Mouse (Mus musculus) left cerebral cortex, adult 11 months (tissue): Measurements from ENCODE around the gene 2810004N23Rik.

Experiments
- DNase-seq: peaks from one replicate; pipeline ENCODE4 v3.0.0; 2022; ENCODE audit warnings: low spot score

The 2810004N23Rik gene

DNA sequence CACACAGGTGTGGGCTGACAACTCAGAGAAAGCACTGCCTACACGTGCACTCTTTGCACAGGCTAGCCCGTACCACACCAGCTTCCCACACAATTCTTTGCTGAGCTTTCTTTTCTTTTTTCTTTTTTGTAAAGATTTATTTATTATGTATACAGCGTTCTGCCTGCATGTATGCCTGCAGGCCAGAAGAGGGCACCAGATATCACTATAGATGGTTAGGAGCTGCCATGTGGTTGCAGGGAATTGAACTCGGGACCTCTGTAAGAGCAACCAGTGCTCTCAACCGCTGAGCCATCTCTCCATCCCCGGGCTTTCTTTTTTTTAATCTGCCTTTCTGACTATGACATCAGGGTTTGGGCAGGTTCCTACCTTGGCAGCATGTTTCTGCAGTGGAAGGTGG is 39.4 kb downstream of the 2810004N23Rik start:
- DNase-seq: no peak

GRCm38 (mm10) chr8:124820125-124820524 is 42.8 kb downstream of the 2810004N23Rik start:
- no peak for DNase-seq

GRCm38 (mm10) chr8:124819612-124820115 is 43.3 kb downstream of the 2810004N23Rik start:
- DNase-seq: no peak

GRCm38 (mm10) chr8:124817361-124817760 is 45.6 kb downstream of the 2810004N23Rik start:
- no peak for DNase-seq

- DNase-seq: no peak
Observed at GRCm38 (mm10) chr8:124816866-124817265, 46.1 kb downstream of the 2810004N23Rik start.

DNA sequence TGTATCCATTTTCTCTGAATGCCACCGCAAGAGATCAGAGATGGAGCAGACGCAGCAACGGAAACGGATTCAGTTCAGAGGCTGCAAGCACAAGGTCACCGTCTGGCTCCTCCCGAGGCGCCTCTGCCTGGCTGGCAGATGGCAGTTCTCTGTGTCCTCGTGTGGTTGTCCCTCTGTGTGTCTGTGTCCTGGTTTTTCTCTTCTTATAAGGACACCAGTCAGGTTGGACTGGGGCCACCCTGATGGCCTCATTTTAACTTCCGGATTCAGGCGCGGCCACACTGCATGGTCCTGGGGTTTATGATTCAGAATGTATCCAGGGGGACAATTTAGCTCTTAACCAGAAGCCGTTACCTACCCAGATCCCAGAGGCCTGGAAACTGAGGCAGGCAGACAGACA is 47.0 kb downstream of the 2810004N23Rik start:
- DNase-seq: no peak

DNA sequence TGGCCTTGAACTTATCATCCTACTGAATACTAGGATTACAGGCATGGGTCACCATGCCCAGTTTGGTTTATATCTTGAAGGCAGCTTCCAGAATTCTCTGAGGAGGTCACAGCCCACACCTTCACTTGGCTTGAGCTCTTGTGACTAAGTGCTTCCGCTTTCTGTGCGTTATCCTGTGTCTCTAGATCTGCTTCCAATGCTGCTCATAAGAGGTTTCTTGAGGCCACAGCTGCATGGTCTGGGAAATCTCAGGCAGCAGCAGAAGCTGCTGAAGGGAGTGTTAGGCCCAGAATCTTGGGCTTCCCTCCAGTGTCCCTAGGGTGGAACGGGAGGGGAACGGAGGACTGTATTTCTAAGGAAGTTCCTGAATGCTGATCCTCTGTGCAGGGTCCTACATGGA is 49.6 kb downstream of the 2810004N23Rik start:
- no peak for DNase-seq

GRCm38 (mm10) chr8:124810689-124811394 is 52.1 kb downstream of the 2810004N23Rik start:
- no peak for DNase-seq

DNA sequence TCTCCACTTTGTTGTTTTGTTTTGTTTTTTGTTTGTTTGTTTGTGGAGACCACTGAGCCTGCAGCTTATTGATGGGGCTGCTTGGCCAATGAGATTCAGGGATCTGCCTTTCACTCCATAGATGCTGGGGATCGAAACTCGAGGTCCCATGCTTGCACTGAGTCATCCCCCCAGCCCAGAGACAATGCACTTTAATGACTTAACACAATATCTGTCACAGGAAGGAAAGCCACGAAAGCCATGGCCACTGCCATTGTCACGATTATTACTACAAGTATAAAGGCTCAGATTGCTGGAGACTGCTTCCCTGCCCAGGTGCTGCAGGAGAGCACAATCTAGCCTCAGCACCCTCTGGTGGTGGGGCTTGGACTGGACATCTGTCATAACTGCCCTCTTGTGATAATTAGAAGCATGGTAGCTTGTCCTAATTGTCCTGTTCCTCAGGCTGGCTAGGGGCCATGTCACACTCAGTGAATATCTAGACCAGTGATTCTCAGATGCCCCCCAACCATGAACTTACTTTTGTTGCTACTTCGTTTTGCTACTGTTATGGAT is 52.8 kb downstream of the 2810004N23Rik start:
- no peak for DNase-seq

DNA sequence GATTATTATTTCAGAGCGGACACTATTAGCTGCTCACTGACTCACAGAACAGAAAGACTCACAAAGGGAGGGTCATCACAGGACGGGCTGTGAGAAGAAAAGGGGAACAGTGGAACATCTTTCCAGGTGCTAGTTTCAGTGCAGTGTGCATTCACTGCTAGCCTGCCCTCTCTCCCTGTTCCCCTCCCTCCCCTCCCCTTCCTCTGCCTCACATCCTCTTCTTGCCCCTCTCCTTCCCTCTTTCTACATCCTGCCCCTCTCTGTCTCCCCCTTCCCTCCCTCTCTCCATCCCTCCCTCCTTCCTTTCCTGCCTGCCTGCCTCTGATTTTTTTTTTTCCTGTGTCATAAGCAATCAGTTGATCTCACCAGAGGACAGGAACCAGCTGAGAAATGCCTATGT is 53.5 kb downstream of the 2810004N23Rik start:
- DNase-seq: no peak

GRCm38 (mm10) chr8:124805990-124806389 is 56.9 kb downstream of the 2810004N23Rik start:
- DNase-seq: no peak

DNA sequence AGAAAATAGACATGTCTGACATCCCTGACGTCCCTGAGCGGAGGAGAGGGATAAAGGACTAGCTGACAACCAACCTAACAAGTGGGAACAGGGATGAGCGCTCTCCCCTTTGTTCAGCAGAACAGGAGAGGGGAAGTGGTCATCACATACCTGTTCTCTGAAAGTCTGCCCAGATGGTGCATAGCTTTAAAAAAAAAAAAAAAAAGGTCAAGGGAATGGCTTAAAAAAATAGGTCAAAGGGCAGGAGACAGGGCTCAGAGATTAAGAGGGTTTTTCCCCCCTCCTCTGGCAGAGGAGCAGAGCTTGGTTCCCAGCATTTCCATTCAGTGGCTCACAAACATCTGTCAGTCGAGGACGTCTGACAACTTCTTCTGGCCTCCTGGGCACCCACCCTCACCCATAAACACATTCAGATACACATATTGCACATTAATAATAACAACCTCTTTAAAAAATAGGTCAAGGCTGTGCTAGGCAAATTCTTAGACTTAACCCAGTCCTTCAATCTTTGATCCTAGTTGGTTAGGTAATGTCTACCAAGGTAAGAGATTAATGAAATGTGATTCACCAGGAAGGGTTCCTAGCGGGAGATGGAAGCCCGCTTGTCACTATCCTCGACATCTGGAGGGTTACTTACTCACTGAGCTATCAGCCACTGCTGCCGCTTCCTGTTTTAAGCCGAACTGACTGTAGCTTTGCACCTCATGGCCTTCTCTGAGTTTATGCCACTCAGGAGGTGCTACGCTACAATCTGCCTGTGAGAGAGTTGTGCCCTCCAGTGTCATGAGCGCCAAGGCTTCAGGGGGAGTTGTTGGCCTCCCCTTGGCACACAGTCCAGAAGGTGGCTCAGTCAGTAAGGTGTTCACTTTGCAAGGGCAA is 58.9 kb downstream of the 2810004N23Rik start:
- no peak for DNase-seq

DNA sequence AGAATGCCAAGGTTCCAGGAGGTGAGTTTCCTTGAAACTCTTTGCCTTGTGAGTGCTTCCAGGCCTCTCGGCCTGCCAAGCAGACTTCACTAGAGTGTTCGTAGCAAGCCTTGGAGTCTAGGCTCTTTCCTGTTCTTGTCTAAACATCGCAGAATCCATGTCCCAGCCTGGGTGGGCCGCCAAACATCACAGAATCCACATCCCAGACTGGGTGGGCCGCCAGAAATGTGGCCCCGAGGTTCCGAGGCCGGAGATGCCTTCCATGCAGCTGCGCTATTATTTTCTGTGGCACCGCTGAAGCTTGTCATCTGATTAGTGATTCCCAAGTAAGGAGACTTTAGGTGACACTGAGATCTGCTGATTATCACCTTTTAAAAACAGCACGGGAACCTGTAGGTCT is 62.4 kb downstream of the 2810004N23Rik start:
- no peak for DNase-seq

- no peak for DNase-seq
Observed at GRCm38 (mm10) chr8:124795781-124796488, 67.0 kb downstream of the 2810004N23Rik start.

DNA sequence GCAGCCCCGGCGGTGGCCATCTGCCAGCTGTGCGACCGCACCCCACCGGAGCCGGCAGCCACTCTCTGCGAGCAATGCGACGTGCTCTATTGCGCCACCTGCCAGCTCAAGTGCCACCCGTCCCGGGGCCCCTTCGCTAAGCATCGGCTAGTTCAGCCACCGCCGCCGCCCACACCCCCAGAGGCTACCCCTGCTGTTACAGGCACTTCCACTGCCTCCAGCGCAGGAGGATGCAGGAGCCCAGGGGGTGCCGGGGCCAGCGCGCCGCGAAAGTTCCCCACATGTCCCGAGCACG is 68.5 kb downstream of the 2810004N23Rik start:
- no peak for DNase-seq

DNA sequence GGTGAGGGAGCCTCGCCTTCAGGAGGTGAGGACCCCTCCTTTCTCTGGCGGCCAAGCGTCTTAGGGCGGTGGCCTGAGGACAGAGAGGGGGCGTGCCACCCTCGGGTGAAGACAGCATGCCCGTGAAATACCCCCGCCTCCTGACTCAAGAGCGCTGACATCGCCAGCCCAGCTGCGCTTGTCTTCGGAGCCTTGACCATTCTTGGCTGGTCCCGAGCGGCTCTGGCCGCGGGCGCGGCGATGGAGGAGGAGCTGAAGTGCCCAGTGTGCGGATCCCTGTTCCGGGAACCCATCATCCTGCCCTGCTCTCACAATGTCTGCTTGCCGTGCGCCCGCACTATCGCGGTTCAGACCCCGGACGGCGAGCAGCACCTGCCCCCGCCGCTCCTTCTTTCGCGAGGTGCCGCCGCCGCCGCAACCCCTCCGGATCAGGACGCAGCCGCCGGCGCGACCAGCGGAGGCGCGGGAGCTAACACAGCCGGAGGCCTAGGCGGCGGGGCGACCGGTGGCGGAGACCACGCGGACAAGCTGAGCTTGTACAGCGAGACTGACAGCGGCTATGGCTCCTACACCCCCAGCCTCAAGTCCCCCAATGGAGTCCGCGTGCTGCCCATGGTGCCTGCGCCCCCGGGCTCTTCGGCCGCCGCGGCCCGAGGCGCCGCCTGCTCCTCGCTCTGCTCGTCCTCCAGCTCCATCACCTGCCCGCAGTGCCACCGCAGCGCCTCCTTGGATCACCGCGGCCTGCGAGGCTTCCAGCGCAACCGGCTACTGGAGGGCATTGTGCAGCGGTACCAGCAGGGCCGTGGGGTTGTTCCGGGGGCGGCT is 69.0 kb downstream of the 2810004N23Rik start:
- no peak for DNase-seq

- no peak for DNase-seq
Observed at GRCm38 (mm10) chr8:124793172-124793651, 69.7 kb downstream of the 2810004N23Rik start.

- no peak for DNase-seq
Observed at GRCm38 (mm10) chr8:124792708-124793107, 70.2 kb downstream of the 2810004N23Rik start, which contains the start of gene Trim67. Gene Trim67, plus strand, starts transcription at chr8:124793092.

DNA sequence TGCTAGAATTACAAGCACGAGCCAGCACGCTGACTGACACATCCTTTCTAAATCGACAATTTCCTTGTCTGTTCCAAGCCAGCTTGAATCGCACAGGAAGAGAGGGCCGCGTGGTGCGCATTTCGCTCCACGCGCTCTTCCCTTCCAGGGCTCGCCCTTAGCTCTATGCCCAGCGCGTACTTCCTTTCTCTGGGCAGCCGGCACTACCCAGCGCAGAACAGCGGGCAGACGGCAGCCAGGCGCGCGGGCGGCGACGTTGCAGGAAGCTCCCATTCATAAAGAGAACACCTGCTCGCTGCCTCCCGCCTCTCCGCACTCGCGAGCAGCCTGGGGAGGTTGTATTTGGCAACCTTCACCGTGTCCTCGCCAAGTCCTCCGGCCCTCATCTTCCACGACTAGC is 70.7 kb downstream of the 2810004N23Rik start:
- no peak for DNase-seq

GRCm38 (mm10) chr8:124791751-124792150 is 71.2 kb downstream of the 2810004N23Rik start:
- DNase-seq: no peak

DNA sequence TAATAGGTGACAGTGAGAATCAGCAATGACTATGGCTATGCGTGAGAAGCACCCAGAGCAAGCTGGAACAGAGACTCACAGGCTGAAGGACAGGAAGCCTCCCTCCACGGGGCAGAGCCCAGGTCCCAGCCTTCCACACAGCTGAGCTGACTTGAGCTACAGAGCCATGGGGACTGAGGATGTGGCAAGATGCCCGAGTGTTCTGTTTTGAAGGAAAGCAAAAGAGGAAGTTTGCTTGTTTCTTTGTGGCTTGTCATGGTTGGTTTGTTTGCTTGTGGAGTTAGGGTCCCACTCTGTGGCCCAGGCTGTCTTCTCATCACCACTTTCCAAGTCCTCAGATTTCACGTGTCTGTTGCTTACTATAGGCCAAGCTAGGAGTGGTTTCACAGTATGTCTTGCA is 72.2 kb downstream of the 2810004N23Rik start:
- no peak for DNase-seq
